Mouse (Mus musculus): ENCODE results near the gene Olfr1123. TPM values are rescaled to one million over a fixed set of nuclear protein-coding genes. Genes with fewer than 3 reads are reported as not detected.
"Not testable (repeated sequence)": the region's sequence is repeated elsewhere in the genome, so short reads cannot be mapped to it uniquely, and the experiment has no call there.

Olfr1123 gene
- not detected for total RNA-seq (2021)
- long read RNA-seq, experiment 1, result 0 reads
- long read RNA-seq, experiment 2, result 0 reads

GRCm38 (mm10) chr2:87416335-87416734 is at the start of gene Olfr1123:
Gene Olfr1123 (plus strand): TSS chr2:87416635.
- DNase-seq, result no peak

GRCm38 (mm10) chr2:87369595-87369994 is 46.8 kb upstream of the Olfr1123 start, which contains the start of gene Olfr1121:
Gene Olfr1121 (plus strand): TSS chr2:87369895.
- DNase-seq, result no peak

- no peak for DNase-seq
Measured at GRCm38 (mm10) chr2:87371726-87372125, 44.7 kb upstream of the Olfr1123 start.

GRCm38 (mm10) chr2:87383935-87384334 is 32.5 kb upstream of the Olfr1123 start:
- no peak for DNase-seq

- no peak for DNase-seq
Measured at GRCm38 (mm10) chr2:87385549-87385948, 30.9 kb upstream of the Olfr1123 start, which contains the start of gene Olfr1122. Gene Olfr1122 (plus strand): TSS chr2:87385849.

- not testable (repeated sequence) for DNase-seq
Measured at GRCm38 (mm10) chr2:87393605-87394004, 22.8 kb upstream of the Olfr1123 start.

- DNase-seq, result not testable (repeated sequence)
Measured at GRCm38 (mm10) chr2:87394686-87395085, 21.7 kb upstream of the Olfr1123 start.

GRCm38 (mm10) chr2:87429975-87430374 is 13.5 kb downstream of the Olfr1123 start, which contains the start of gene Olfr1124:
Gene Olfr1124 (plus strand): TSS chr2:87430275.
- no peak for DNase-seq

GRCm38 (mm10) chr2:87437731-87438130 is 21.3 kb downstream of the Olfr1123 start:
- DNase-seq, result no peak

- DNase-seq, result no peak
Measured at GRCm38 (mm10) chr2:87453662-87454061, 37.2 kb downstream of the Olfr1123 start, which contains the start of gene Olfr1126. Gene Olfr1126 (plus strand): TSS chr2:87453962.

- DNase-seq, result no peak
Measured at GRCm38 (mm10) chr2:87461769-87462168, 45.3 kb downstream of the Olfr1123 start.

Other genes with a start within 250 kb of the Olfr1123 start
- gene Olfr1112, start 228.8 kb upstream of the Olfr1123 start, total RNA-seq (2021), result not detected
- gene Olfr1113, start 207.7 kb upstream of the Olfr1123 start, total RNA-seq (2021), result not detected
- not detected for gene Olfr1115, start 168.6 kb upstream of the Olfr1123 start, total RNA-seq (2021)
- gene Olfr1116, start 149.1 kb upstream of the Olfr1123 start, total RNA-seq (2021), result not detected
- not detected for gene Olfr1118, start 109.1 kb upstream of the Olfr1123 start, total RNA-seq (2021)
- not detected for gene Olfr1120, start 61.8 kb upstream of the Olfr1123 start, total RNA-seq (2021)
- gene Olfr1121, start 46.7 kb upstream of the Olfr1123 start, total RNA-seq (2021), result not detected
- under 1 TPM in 1 of 2 experiments, not detected in 1; 0.07 TPM for gene Olfr1122, start 30.8 kb upstream of the Olfr1123 start, total RNA-seq (2021)
- gene Olfr1124, start 13.6 kb downstream of the Olfr1123 start, total RNA-seq (2021), result not detected
- gene Olfr1126, start 37.3 kb downstream of the Olfr1123 start, total RNA-seq (2021), result not detected
- not detected for gene Pramel7, start 80.5 kb downstream of the Olfr1123 start, total RNA-seq (2021)
- gene Pramel6, start 89.9 kb downstream of the Olfr1123 start, total RNA-seq (2021), result not detected
- not detected for gene Olfr153, start 115.2 kb downstream of the Olfr1123 start, total RNA-seq (2021)
- gene Olfr1128, start 128.9 kb downstream of the Olfr1123 start, total RNA-seq (2021), result not detected
- gene Olfr1129, start 157.3 kb downstream of the Olfr1123 start, total RNA-seq (2021), result not detected
- not detected for gene Olfr1130, start 189.6 kb downstream of the Olfr1123 start, total RNA-seq (2021)
- not detected for gene Olfr1131, start 210.5 kb downstream of the Olfr1123 start, total RNA-seq (2021)
- gene Olfr1132, start 220.9 kb downstream of the Olfr1123 start, total RNA-seq (2021), result not detected
- not detected for gene Olfr1133, start 230.7 kb downstream of the Olfr1123 start, total RNA-seq (2021)
- gene Olfr1134, start 241.8 kb downstream of the Olfr1123 start, total RNA-seq (2021), result not detected

Measured in adrenal gland, postnatal 36 days (tissue).